Mouse (Mus musculus) neural tube, embryonic 14.5 days (tissue): ENCODE data around the gene Lgr6. TPM values are rescaled to one million over a fixed set of nuclear protein-coding genes. Genes with fewer than 3 reads are reported as not detected.

ENCODE experiments used
- ATAC-seq: fragments of 200-750 bp; cut with Nextera tagmentation; 2 replicates; pipeline ENCODE4 v1.8.0; 2017; ENCODE audit warnings: low read depth, mild to moderate bottlenecking, moderate TSS enrichment, moderate library complexity
- H3K27ac ChIP-seq: fragments of 300-500 bp; sonication (generic); 2 replicates; pipeline ENCODE4 v1.5.1; 2014; ENCODE audit warnings: low read depth, mild to moderate bottlenecking, control low read depth, low read length, moderate library complexity, mixed read lengths
- H3K27me3 ChIP-seq: fragments of 300-500 bp; sonication (generic); 2 replicates; pipeline ENCODE4 v1.6.1; 2014; ENCODE audit warnings: low read length; ENCODE audit not compliant: control insufficient read depth, insufficient read depth
- H3K36me3 ChIP-seq: fragments of 300-500 bp; sonication (generic); 2 replicates; pipeline ENCODE4 v1.6.1; 2014; ENCODE audit warnings: low read length, mixed read lengths; ENCODE audit not compliant: control insufficient read depth, insufficient read depth
- H3K4me1 ChIP-seq: fragments of 300-500 bp; sonication (generic); 2 replicates; pipeline ENCODE4 v1.6.1; 2014; ENCODE audit warnings: low read length; ENCODE audit not compliant: control insufficient read depth, insufficient read depth
- H3K4me2 ChIP-seq: fragments of 300-500 bp; sonication (generic); 2 replicates; pipeline ENCODE4 v1.6.1; 2014; ENCODE audit warnings: mild to moderate bottlenecking, low read depth, low read length, control low read depth
- H3K4me3 ChIP-seq: fragments of 300-500 bp; sonication (generic); 2 replicates; pipeline ENCODE4 v1.5.1; 2014; ENCODE audit warnings: low read depth, low read length, control low read depth, mixed read lengths
- H3K9ac ChIP-seq: fragments of 300-500 bp; sonication (generic); replicated peaks from 2 replicates; pipeline ENCODE4 v1.6.1; 2014; ENCODE audit warnings: low read depth, mild to moderate bottlenecking, control low read depth, low read length, mixed read lengths
- H3K9me3 ChIP-seq: fragments of 300-500 bp; sonication (generic); 2 replicates; pipeline ENCODE4 v1.6.1; 2016; ENCODE audit warnings: low read length; ENCODE audit not compliant: control insufficient read depth
- WGBS: fragments of 180-500 bp; shearing (Covaris S2); extraction: QIAGEN DNeasy Blood & Tissue Kit; methylation state at CpG from one replicate; pipeline ENCODE4 v1.1.7; 2014; 5-methylcytosine and 5-hydroxymethylcytosine counted together
- polyA plus RNA-seq: library from polyadenylated mRNA; unstranded; fragments of >200 nt; fragmentation: Nextera tagmentation; extraction: Ambion mirVana; gene quantifications from 2 replicates; pipeline ENCODE4 v1.2.1, GENCODE M21; 2014

The Lgr6 gene
- 1.4 TPM in 2 replicates for polyA plus RNA-seq

DNA sequence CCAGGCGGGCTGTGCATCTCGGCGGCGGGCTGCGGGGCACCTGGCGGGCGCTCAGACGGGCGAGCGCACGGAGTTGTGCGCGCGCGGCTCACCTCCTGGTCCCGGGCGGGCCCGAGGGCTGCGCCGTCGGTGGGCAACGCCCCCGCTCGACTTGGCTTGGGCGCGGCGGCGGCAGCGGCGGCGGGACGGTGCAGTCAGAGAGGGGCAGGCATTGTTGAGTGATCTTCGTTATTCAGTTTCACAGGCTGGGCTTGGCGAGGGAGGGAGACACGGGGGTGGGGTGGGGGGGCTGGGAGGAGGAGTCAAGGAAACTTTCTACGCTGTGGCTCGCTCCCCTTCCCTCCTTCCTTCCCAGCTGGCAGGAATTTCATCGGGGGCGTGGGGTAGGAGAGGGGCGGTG lies at the start of gene Lgr6:
Gene Lgr6, minus strand, starts transcription at position 153 of the 400 bp plus-strand sequence.
- peak within 1 kb of the TSS; percentile 49 for H3K4me2 ChIP-seq
- no peak within 1 kb of the TSS for H3K9ac ChIP-seq
- no peak for ATAC-seq
- H3K36me3 ChIP-seq: no peaks in the 10 kb centered on the region
- no peak within 1 kb of the TSS for H3K27ac ChIP-seq
- H3K27me3 ChIP-seq: peaks cover 26% of the 10 kb centered on the region
- no peaks in the 10 kb centered on the region for H3K9me3 ChIP-seq
- WGBS: 0% methylated on average over 29 of the region's 40 CpGs
- H3K4me3 ChIP-seq: peak within 1 kb of the TSS; percentile 29
- H3K4me1 ChIP-seq: peaks cover 6% of the 10 kb centered on the region; the same call in 1 of the 2 replicates

DNA sequence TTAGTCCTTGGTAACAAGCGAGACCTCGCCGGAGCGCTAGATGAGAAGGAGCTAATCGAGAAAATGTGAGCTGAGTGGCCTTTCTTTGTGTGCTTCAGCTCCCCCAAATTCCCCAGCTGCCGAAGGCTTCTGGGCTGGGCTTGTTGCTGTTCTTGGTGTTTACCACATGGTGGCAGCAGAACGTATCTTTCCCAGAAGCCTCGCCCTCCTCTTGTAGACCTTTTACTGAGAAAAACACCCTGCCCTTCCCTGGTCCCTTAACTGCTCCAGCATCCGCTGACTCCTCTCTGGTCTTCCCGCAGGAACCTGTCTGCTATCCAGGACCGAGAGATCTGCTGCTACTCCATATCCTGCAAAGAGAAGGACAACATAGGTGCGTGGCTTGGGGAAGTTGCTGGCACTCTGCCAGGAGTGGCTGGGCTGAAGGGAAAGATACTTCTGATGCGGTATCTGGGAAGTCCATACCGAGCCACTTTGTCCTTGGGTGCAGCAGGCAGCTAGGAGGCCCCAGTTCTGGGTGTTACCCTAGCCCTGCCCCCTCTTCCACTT lies 49.4 kb upstream of the Lgr6 start:
- peak overlapping the region; percentile 56 for H3K9ac ChIP-seq
- H3K27me3 ChIP-seq: no peaks in the 10 kb centered on the region
- peaks cover 21% of the 10 kb centered on the region for H3K36me3 ChIP-seq
- WGBS: 4% methylated on average over 14 of the region's 14 CpGs
- H3K4me3 ChIP-seq: 0 out of 2 replicates have a peak overlapping the region, but pooled peaks have one; percentile 2
- H3K9me3 ChIP-seq: no peaks in the 10 kb centered on the region
- H3K27ac ChIP-seq: peak overlapping the region; percentile 94
- peak overlapping the region; percentile 37; the same call in 1 of the 2 replicates for H3K4me2 ChIP-seq
- peak; percentile 68 for ATAC-seq
- peaks cover 18% of the 10 kb centered on the region for H3K4me1 ChIP-seq

DNA sequence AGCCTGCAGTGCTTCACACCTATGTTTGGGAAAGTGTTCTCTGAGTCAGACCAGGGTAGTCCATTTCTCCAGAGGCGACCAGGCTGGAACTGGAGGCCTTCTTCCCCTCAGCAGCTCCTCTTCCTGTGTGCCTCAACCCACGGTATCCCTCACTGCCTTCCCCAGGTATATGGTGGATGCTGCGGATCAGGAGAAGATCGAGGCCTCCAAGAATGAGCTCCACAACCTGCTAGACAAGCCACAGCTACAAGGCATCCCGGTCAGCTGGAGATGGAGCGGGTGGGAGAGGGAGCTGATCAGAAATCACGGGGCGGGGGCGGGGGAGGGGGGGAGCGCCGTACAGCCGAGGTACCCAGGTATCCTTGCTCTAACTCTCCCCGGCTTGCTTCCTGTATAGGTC lies 48.9 kb upstream of the Lgr6 start:
- Histone ChIP-seq H3K4me3 (no peak overlapping the region), H3K9me3 (no peaks in the 10 kb centered on the region)

DNA sequence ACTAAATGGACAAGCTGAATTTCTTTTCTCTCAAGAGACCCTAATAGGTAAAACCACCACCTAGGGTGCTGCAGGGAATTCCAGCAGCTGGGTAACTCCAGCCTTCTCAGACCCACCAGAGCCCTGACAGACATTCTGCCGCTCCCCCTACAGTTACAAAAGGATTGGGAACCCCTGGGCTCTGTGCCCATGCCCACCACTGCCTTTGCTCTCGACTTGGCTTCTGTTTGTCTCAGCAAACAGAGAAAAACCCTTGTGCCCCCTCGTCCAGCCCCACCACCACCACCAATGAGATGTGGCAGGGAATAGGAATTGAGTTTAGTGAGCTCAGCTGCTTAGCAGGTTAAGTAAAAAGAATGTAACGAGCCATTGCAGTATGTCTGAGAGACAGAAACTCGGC lies 43.9 kb upstream of the Lgr6 start:
- no peak for ATAC-seq
- Histone ChIP-seq H3K9me3 (no peaks in the 10 kb centered on the region), H3K27me3 (no peaks in the 10 kb centered on the region), H3K9ac (no peak overlapping the region), H3K4me1 (peaks cover 27% of the 10 kb centered on the region), H3K36me3 (0 out of 2 replicates have a peak, but pooled peaks cover 5% of the 10 kb centered on the region), H3K27ac (peak overlapping the region; percentile 62; the same call in 1 of the 2 replicates), H3K4me3 (peak overlapping the region; percentile 98), H3K4me2 (peak overlapping the region; percentile 92)
- 42% methylated on average over 5 of the region's 5 CpGs for WGBS

More for the DNA sequence above, 48.9 kb upstream of the Lgr6 start:
- Histone ChIP-seq H3K36me3 (peaks cover 21% of the 10 kb centered on the region), H3K4me2 (peak overlapping the region; percentile 37; the same call in 1 of the 2 replicates), H3K9ac (peak overlapping the region; percentile 56), H3K27ac (peak overlapping the region; percentile 94), H3K4me1 (peaks cover 22% of the 10 kb centered on the region), H3K27me3 (no peaks in the 10 kb centered on the region)
- 18% methylated on average over 13 of the region's 13 CpGs for WGBS
- ATAC-seq: peak; percentile 35

DNA sequence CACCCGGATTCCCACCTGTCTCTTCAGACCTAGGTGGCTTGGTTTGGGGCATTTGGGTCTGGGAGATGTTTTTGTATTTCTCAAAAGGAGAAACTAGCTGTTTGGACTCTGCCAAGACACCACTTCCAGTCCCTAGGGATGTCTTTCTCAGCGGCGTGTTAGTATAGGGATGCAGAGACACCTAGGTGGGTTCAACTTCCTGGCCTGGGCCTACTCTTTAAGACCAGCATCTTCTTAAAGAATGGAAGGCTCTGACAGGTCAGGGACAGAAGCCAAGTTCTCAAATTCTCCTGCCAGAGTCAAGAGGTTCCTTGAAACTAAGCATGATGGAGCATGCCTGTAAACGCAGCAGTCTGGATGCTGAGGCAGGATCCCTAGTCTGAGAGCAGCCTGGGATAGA lies 43.4 kb upstream of the Lgr6 start:
- peak overlapping the region; percentile 99; the same call in 1 of the 2 replicates for H3K9ac ChIP-seq
- H3K4me2 ChIP-seq: peak overlapping the region; percentile 92
- H3K27me3 ChIP-seq: no peaks in the 10 kb centered on the region
- ATAC-seq: no peak
- H3K4me3 ChIP-seq: peak overlapping the region; percentile 98
- H3K36me3 ChIP-seq: 0 out of 2 replicates have a peak, but pooled peaks cover 5% of the 10 kb centered on the region
- peak overlapping the region; percentile 98 for H3K27ac ChIP-seq
- no peaks in the 10 kb centered on the region for H3K9me3 ChIP-seq
- 55% methylated on average over 4 of the region's 4 CpGs for WGBS
- H3K4me1 ChIP-seq: peaks cover 24% of the 10 kb centered on the region

DNA sequence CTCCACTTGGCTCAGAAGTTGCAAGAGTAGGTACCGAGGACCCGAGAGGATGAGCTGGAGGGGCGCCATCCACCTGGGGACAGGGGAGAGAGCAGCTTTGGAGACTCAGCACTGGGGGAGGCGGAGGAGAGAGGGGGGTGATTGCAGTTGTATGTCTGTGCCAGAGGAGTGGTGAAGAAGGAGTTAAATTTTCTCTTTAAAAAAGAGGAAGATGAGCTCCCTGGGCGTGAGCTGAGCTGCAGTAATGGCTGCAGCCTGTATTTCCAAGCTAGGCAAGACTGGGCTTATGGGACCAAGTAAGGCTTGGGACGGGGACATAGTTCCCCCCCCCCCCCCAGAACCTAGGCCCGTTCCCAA lies 42.6 kb upstream of the Lgr6 start:
- Histone ChIP-seq H3K27me3 (no peaks in the 10 kb centered on the region), H3K9ac (peak overlapping the region; percentile 99), H3K4me3 (peak overlapping the region; percentile 98), H3K9me3 (no peaks in the 10 kb centered on the region), H3K4me2 (peak overlapping the region; percentile 92), H3K36me3 (0 out of 2 replicates have a peak, but pooled peaks cover 5% of the 10 kb centered on the region), H3K4me1 (peaks cover 24% of the 10 kb centered on the region), H3K27ac (peak overlapping the region; percentile 98)
- ATAC-seq: peak; percentile 5
- WGBS: 2% methylated on average over 7 of the region's 7 CpGs

DNA sequence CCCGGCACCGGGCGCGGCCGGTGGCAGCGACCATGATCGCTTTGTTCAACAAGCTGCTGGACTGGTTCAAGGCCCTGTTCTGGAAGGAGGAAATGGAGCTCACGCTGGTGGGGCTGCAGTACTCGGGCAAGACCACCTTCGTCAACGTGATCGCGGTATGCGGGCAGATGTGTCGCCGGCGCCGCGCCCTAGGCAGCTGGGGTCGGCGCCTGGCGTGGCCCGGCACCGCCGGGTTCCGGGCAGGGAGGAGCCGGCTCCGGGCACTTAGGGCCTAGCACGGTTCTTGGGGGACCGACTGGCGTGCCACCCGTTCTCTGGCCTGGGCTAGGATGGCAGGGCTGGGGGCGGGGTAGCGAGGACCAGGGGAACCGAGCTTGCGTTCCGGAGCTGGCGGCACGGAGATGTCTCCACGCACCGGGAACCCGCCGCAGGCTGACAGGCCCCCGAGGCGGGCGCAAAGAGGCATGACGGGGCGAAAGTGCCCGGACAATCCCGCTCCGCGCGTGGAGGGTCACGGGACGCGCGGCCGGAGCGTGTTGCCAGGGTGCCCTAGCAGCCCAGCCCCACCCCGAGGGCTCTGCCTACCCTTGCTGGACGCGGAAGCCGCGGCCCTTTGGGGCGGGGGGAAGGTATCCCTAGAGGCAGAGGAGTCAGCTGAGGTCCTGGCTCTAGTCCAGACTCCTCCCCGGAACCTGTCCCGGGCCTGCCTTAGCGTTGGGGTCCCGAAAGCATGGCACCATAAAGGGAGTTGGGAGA lies 42.0 kb upstream of the Lgr6 start:
- 0 out of 2 replicates have a peak, but pooled peaks cover 5% of the 10 kb centered on the region for H3K36me3 ChIP-seq
- H3K9ac ChIP-seq: peak overlapping the region; percentile 99
- ATAC-seq: peak; percentile 68
- H3K27me3 ChIP-seq: no peaks in the 10 kb centered on the region
- H3K4me3 ChIP-seq: peak overlapping the region; percentile 98
- peaks cover 24% of the 10 kb centered on the region for H3K4me1 ChIP-seq
- H3K4me2 ChIP-seq: peak overlapping the region; percentile 92
- WGBS: under 1% methylated on average over 62 of the region's 69 CpGs
- peak overlapping the region; percentile 98 for H3K27ac ChIP-seq
- no peaks in the 10 kb centered on the region for H3K9me3 ChIP-seq

DNA sequence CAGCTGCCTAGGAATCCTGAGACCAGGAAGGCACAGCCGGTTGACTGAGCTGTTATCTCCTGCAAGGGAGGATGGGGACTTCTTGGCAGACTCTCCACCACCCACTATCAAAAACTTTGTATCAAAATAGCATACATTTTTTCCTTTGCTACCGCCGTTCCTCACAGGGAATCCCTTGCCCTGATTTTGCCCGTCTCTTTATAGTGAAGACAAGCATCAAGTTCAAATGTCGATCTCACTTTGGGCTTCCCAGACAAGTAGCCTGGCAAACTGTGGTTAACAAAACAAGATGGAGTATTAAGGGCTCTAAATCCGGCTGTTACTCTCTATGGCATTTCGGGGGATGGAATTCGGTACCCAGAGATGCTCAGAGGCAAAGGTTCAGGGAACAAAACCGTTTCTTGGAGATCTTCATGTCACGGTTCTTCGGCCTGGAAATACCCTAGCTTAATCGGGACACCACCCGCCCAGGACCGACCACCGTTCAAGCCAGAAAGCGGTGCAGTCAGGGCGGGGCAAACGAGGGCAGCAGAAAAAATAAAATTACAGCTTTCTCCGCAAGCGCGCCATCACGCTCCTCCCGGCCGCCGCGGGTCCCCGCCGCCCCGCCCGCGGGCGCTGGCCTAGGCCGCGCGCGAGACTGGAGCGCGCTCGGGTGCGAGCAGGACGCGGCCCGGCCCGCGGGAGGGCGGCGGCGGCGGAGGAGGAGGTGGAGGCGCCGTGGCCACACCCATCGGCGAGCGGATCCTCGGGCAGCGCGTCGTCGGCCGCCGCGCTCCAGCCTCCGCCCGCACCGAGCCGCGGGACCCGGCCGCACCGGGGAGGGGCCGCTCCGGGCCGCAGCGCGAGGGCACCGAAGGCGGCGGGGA lies 41.2 kb upstream of the Lgr6 start, which contains the start of gene Arl8a:
Gene Arl8a, plus strand, starts transcription at position 748 of the 869 bp plus-strand sequence.
- Histone ChIP-seq H3K27ac (peak within 1 kb of the TSS; percentile 98), H3K9ac (peak within 1 kb of the TSS; percentile 99), H3K4me2 (peak within 1 kb of the TSS; percentile 92), H3K9me3 (no peaks in the 10 kb centered on the region), H3K27me3 (no peaks in the 10 kb centered on the region), H3K36me3 (0 out of 2 replicates have a peak, but pooled peaks cover 1% of the 10 kb centered on the region), H3K4me1 (peaks cover 24% of the 10 kb centered on the region), H3K4me3 (peak within 1 kb of the TSS; percentile 98)
- under 1% methylated on average over 41 of the region's 78 CpGs for WGBS
- peak; percentile 79 for ATAC-seq
